Mouse (Mus musculus): Measurements from ENCODE around the gene Nsmce3. TPM values are rescaled to one million over a fixed set of nuclear protein-coding genes. Genes with fewer than 3 reads are reported as not detected.
A peak's percentile ranks its signal among the peaks of the same experiment; 100 is the strongest.

Gene Nsmce3
- total RNA-seq (2014; fragmentation: Nextera tagmentation) (3.2 and 5.5 TPM in 2 replicates), total RNA-seq (2017) (5.4 and 7.0 TPM in 2 replicates)

DNA sequence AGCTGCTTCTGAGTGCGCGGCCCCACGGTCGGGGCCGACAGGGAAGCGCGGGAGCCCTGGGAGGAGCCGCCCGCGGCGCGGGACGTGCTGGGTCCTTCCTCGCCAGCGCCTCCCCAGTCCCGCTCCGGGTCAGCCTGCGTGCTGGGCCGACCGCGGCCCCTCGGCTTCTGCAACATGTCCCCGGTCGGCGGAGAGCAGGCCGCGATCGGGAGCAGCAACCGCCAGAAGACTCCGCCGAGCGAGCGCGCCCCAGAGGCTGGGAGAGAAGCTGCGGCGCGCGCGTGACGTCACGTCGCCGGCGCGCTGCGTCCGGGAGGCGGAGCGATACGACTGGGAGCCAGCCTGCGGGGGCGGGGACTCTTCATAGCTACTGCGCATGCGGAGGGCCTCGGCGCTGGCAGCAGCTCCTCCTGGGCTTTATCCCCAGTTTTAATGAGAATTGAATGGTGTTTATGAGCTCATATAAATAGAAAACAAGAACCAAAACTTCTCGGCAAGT is at the start of gene Nsmce3:
TSS of gene Nsmce3 (minus strand) at position 255 of the 499 bp plus-strand sequence.
- peak; percentile 96 for ATAC-seq (replicated peaks; ENCODE audit: poor library complexity, severe bottlenecking)

GRCm38 (mm10) chr7:64921189-64921588 is 48.4 kb upstream of the Nsmce3 start:
- ATAC-seq (replicated peaks; ENCODE audit: poor library complexity, severe bottlenecking) = no peak

DNA sequence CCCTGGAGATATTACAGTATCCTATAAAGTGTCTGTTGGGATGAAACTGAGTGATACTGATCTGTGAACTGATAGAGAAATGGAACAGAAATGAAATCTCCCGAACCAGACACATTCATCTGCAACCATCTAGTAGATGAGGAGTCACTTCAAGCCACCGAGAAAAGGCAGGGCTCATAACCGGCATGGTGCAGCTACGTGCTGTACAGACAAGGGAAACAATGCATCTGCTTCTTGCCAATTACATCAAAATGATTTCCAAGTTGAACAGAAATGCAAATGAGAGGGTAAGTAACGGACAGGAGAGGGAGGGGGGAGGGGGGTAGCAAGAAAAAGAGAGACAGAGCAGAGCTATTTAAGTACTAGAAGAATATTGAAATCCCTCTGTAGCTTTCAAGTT is 47.9 kb upstream of the Nsmce3 start:
- ATAC-seq (replicated peaks; ENCODE audit: poor library complexity, severe bottlenecking) = no peak

DNA sequence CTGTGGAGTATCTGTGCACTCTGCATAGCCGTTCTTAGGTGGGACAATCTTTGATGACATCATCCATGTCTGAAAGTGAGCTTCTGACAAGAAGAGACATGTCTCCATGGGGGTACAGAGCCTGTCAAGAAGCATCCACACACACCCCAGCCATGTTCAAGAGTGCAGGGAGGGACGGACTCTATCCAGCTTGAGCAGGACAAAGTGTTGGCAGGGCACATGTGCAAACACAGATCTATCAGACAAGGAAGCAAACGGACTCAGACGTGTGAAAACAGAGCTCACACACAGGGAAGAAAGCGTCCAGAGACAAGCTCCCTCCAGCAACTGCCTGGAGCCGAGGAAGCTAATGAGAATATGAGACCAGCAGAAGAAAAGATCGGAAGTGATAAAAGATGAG is 43.9 kb upstream of the Nsmce3 start:
- ATAC-seq (replicated peaks; ENCODE audit: poor library complexity, severe bottlenecking) = no peak

DNA sequence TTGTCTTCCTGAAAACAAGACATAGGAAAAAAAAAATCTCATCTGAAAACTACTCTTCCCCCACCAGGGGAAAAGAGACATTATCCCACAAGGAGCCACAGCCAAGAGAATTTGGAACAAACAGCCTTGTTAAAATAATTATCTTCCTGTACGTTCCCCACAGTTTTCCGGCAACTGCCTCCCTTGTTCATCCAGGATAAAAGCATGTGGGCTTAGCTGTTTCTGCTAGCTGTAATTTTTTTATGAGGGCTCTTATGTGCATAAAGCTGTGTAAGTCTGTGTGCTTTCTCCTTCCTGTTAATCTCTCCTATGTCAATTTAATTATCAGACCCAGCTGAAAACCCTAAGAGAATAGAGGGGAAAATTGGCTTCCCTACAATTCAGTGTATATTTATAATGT is 42.3 kb upstream of the Nsmce3 start:
- ATAC-seq (replicated peaks; ENCODE audit: poor library complexity, severe bottlenecking) = no peak

DNA sequence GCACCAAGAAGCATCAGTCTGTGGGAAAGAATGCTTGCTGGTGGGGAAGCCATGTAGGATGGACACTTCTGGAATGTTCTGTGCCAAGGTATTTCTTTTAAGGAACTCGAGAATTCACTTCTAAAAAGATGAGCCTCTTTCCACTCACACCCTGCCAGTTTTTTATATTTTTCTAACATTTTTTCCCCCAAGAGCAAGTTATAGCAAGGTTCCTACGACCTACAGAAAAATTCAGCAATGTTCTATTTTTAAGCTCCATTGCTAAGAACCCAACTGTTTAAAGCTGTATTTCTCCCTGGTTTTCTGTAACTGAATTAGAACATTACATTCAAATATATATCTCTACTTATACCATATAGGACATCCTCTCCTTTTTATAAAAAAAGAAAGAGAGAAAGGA is 39.1 kb upstream of the Nsmce3 start:
- ATAC-seq (replicated peaks; ENCODE audit: poor library complexity, severe bottlenecking) = no peak

DNA sequence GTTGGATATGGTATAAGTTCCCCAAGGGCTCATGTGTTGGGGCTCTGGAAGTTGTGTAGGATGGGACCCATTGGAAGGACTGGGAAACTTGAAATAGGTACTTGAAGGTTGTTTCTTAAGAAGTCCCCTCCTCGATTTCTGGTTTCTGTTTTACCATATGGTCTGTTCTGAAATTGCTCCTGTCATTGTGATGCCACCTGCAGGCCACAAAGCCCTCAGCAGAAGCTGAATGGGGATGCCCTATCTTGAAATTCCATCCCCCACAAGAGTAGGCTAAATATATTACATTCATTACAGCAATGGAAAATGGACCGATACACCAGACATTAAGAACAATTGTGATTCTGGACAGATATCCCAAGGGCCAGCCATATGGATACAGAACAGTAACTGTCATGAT is 37.4 kb upstream of the Nsmce3 start:
- ATAC-seq (replicated peaks; ENCODE audit: poor library complexity, severe bottlenecking) = no peak

DNA sequence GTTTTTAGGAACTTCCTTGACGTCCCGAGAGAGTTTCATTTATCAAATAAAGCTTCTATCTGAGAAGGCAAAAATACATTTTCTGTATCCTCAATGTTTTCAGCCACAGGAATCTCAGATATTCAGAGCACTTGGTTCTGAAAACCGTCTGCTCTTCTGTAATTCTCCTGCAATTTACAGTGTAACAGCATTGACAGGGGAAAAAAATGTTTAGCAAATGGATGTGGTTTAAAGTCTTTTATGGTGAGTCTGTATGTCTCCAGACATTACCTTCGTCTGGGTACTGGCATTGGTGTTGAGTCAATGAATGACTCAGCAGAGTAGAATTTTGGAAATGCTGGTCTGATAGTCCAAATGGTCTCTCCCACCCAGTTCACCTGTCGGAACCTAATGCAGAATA is 34.2 kb upstream of the Nsmce3 start:
- ATAC-seq (replicated peaks; ENCODE audit: poor library complexity, severe bottlenecking) = no peak

GRCm38 (mm10) chr7:64905506-64905905 is 32.7 kb upstream of the Nsmce3 start:
- ATAC-seq (replicated peaks; ENCODE audit: poor library complexity, severe bottlenecking) = no peak

DNA sequence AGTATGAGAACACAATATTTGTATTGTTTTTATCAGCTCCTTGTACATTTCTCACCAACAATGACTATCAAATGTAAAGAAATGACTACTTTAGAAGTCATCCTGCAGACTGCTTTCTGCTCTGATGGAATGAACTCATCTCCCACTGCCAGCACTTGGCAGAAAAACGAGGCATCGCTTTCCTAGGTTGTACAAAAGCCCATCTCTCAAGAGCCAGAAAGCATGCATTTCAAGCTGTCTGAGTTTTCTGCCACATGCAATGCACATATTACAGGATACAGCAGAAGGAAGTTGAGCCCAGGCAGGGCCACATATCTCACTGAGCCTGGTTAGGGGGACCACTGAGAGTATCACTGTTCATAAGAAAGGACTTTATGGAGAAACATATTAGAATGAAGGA is 27.5 kb upstream of the Nsmce3 start:
- no peak for ATAC-seq (replicated peaks; ENCODE audit: poor library complexity, severe bottlenecking)

DNA sequence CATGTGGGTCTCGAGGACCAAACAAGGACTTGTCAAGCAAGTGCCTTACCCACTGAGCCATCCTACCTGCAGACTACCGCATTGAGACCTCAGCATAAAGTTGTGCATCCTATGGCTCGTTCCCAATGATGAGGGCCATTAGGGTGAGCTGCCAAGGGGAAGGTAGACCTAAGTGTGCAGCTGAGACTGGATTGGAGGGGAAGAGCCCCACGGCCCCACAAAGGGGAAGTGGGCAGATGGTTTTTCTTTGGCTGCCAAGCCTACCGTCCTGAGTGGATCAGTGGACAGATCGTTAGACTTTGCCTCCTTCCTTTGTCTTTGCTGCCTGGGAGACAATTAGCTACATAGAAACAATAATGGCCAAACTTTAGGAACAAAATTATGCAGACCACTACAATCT is 23.8 kb upstream of the Nsmce3 start:
- ATAC-seq (replicated peaks; ENCODE audit: poor library complexity, severe bottlenecking) = peak; percentile 63

- ATAC-seq (replicated peaks; ENCODE audit: poor library complexity, severe bottlenecking) = no peak
Measured at GRCm38 (mm10) chr7:64895685-64896101, 22.9 kb upstream of the Nsmce3 start.

DNA sequence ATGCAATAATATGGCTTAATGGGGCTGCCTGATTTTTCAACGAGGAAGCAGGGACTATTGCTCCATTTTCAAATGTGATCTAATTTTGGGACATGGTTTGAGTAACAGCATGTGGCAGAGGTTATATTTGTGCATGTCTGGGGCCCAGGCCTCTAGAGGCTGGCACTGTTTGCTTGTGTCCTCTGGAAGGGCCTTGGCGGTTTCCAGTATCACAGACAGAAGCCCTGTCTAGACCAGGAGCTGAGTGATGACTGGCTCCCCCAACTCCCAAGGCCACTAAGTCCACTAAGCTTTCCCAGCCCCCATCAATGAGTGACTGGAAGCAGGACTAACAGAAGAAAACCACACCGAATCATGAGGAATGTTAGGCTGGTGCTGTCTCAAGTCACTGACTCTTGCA is 18.3 kb upstream of the Nsmce3 start:
- no peak for ATAC-seq (replicated peaks; ENCODE audit: poor library complexity, severe bottlenecking)

DNA sequence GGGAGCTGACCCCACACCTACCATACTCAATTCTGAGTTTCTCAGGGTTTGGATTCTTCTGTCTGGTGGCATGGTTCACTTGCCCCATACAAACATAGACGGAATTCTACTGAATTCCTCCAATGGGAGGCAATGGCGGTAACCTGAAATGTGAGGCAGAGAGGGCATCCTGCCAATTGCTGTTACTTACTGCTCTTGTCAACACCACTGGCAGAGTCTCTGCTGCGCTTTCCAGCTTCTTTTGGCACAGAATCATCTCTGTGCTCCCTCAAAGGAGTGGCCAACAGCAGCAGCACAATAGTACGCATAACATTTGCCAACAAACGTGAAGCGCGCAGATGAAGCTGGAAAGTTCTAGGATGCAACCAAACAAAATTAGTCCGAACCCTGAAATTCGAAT is 17.1 kb upstream of the Nsmce3 start:
- ATAC-seq (replicated peaks; ENCODE audit: poor library complexity, severe bottlenecking) = no peak

GRCm38 (mm10) chr7:64884187-64884862 is 11.5 kb upstream of the Nsmce3 start:
- no peak for ATAC-seq (replicated peaks; ENCODE audit: poor library complexity, severe bottlenecking)

- ATAC-seq (replicated peaks; ENCODE audit: poor library complexity, severe bottlenecking) = no peak
Measured at GRCm38 (mm10) chr7:64882243-64882642, 9.4 kb upstream of the Nsmce3 start.

- ATAC-seq (replicated peaks; ENCODE audit: poor library complexity, severe bottlenecking) = peak; percentile 98
Measured at GRCm38 (mm10) chr7:64881387-64881786, 8.6 kb upstream of the Nsmce3 start.

GRCm38 (mm10) chr7:64880415-64880814 is 7.6 kb upstream of the Nsmce3 start:
- ATAC-seq (replicated peaks; ENCODE audit: poor library complexity, severe bottlenecking) = no peak

DNA sequence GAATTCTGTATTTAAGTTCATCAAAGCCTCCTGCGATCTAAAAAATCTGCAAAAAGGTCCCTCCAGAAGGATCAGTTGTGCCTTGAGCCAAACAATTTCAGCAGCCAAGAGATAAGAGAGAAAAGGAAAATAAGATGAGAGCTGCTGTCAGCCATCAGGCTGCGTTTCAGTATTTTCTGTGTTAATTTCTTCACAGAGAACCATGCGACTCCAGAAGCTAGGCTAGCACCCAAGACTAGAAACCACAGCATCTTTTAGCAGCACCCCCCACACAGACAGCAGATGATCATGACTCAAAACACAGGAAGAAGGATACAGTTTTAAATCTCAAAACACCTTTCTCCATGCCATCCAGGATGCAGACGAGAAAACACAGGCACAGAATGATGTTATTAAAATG is 2.1 kb upstream of the Nsmce3 start:
- ATAC-seq (replicated peaks; ENCODE audit: poor library complexity, severe bottlenecking) = no peak

- no peak for ATAC-seq (replicated peaks; ENCODE audit: poor library complexity, severe bottlenecking)
Measured at GRCm38 (mm10) chr7:64873266-64873665, 469 bp upstream of the Nsmce3 start.

DNA sequence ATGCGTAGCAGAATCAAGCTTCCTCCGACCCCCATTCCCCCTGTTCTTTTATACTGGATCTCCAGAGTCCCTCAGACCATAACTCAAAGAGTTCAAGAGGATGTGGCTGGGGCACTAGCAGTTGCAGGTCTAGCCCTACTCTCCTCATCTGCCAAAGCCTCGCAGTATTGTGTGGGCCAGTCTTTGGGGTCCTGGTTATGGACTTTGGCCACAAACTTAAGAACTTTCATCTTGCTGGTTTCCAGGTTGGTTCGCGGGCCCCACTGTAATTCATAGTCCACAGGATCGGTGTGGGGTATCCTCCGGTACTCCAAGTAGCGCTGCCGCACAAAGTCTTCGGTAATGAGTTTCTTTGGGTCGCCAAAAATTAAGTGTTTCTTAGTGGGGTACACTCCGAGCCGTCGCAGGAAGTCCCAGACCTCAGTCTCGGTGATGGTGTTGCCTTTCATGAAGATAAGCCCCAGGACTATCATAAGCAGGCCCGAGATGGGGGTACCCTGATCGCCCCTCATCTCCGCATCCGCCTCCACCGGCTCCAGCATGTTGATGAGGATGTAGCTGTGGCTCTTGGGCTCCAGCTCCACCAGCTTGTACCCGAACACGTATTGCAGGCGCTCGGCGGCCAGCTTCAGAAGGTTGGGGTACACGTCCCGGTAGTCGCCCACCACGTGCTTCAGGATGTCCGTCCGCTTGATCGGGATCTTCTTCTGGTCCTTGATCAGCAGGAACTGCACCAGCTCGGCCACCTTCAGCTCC is 632 bp downstream of the Nsmce3 start:
- ATAC-seq (replicated peaks; ENCODE audit: poor library complexity, severe bottlenecking) = peak; percentile 15
